Mouse (Mus musculus) left cerebral cortex, postnatal 36 days (tissue): ENCODE results near the gene Med4. TPM values are rescaled to one million over a fixed set of nuclear protein-coding genes. Genes with fewer than 3 reads are reported as not detected.

Experiments used
- DNase-seq, 2 experiments: peaks; one replicate each; pipeline ENCODE4 v3.0.0; 2021 to 2022; ENCODE audit warnings: low spot score in 2 of 2, mixed read lengths in 1 of 2
- intact Hi-C: fragments of 180-260 bp; cut with DNase I; formaldehyde crosslinking; loops from one replicate; pipeline ENCODE4 v1.15.1; 2025
- total RNA-seq, 2 experiments: library from RNA; stranded (reverse); gene quantifications; 2 replicates each; pipeline ENCODE4 v1.2.3; 2021

Med4 gene
- 10 to 100 TPM; 28.4 to 28.7 TPM for total RNA-seq

- peak; percentile 94 for DNase-seq
- intact Hi-C loops: loop anchor here (10.0 kb wide), 1 partner anchor 125 kb away; the partner anchor contains the start of gene Itm2b
Measured at GRCm38 (mm10) chr14:73509765-73510423, at the start of gene Med4. Med4 (plus strand) TSS chr14:73510025.

- DNase-seq: no peak
Measured at GRCm38 (mm10) chr14:73460514-73461134, 49.2 kb upstream of the Med4 start.

GRCm38 (mm10) chr14:73462211-73462610 lies 47.6 kb upstream of the Med4 start:
- DNase-seq: no peak
- intact Hi-C loops: no loop called here

More at GRCm38 (mm10) chr14:73460514-73461134, 49.2 kb upstream of the Med4 start:
- intact Hi-C loops: no loop called here

- DNase-seq: no peak
- intact Hi-C loops: no loop called here
Measured at GRCm38 (mm10) chr14:73467697-73468096, 42.1 kb upstream of the Med4 start.

- intact Hi-C loops: no loop called here
Measured at GRCm38 (mm10) chr14:73469506-73469905, 40.3 kb upstream of the Med4 start.

GRCm38 (mm10) chr14:73470593-73470992 lies 39.2 kb upstream of the Med4 start:
- intact Hi-C loops: loop anchor here (5.0 to 10.0 kb wide), 2 partner anchors 143 to 356 kb away; partner anchors contain the start of gene Rb1
- DNase-seq: peak in 1 of 2 experiments; percentile 21

More at GRCm38 (mm10) chr14:73469506-73469905, 40.3 kb upstream of the Med4 start:
- peak; percentile 69 to 82 for DNase-seq

GRCm38 (mm10) chr14:73472205-73472604 lies 37.6 kb upstream of the Med4 start:
- intact Hi-C loops: loop anchor here (5.0 to 10.0 kb wide), 2 partner anchors 145 to 357 kb away; partner anchors contain the start of gene Rb1
- DNase-seq: no peak

GRCm38 (mm10) chr14:73473670-73474460 lies 36.0 kb upstream of the Med4 start:
- no peak for DNase-seq
- intact Hi-C loops: loop anchor here (2.0 to 10.0 kb wide), 3 partner anchors 89 to 359 kb away; partner anchors contain the start of genes Itm2b and Rb1

- intact Hi-C loops: loop anchor here (2.0 to 10.0 kb wide), 3 partner anchors 90 to 360 kb away; partner anchors contain the start of genes Itm2b and Rb1
- DNase-seq: peak; percentile 19 to 45
Measured at GRCm38 (mm10) chr14:73474636-73475093, 35.2 kb upstream of the Med4 start.

GRCm38 (mm10) chr14:73475506-73475905 lies 34.3 kb upstream of the Med4 start:
- intact Hi-C loops: loop anchor here (2.0 to 10.0 kb wide), 2 partner anchors 91 to 361 kb away; partner anchors contain the start of gene Itm2b
- DNase-seq: no peak

GRCm38 (mm10) chr14:73476361-73476934 lies 33.4 kb upstream of the Med4 start:
- no peak for DNase-seq

GRCm38 (mm10) chr14:73477077-73477476 lies 32.7 kb upstream of the Med4 start:
- intact Hi-C loops: loop anchor here (10.0 kb wide), 1 partner anchor 362 kb away; no protein-coding TSS in a partner anchor
- DNase-seq: no peak

More at GRCm38 (mm10) chr14:73476361-73476934, 33.4 kb upstream of the Med4 start:
- intact Hi-C loops: loop anchor here (10.0 kb wide), 1 partner anchor 362 kb away; no protein-coding TSS in a partner anchor

- intact Hi-C loops: loop anchor here (10.0 kb wide), 1 partner anchor 364 kb away; no protein-coding TSS in a partner anchor
- DNase-seq: no peak
Measured at GRCm38 (mm10) chr14:73478321-73478720, 31.5 kb upstream of the Med4 start.

- intact Hi-C loops: loop anchor here (10.0 kb wide), 1 partner anchor 365 kb away; no protein-coding TSS in a partner anchor
- no peak for DNase-seq
Measured at GRCm38 (mm10) chr14:73479771-73480170, 30.1 kb upstream of the Med4 start.

GRCm38 (mm10) chr14:73483516-73484229 lies 26.2 kb upstream of the Med4 start:
- intact Hi-C loops: no loop called here

GRCm38 (mm10) chr14:73484366-73485110 lies 25.3 kb upstream of the Med4 start:
- intact Hi-C loops: no loop called here
- DNase-seq: no peak

More at GRCm38 (mm10) chr14:73483516-73484229, 26.2 kb upstream of the Med4 start:
- no peak for DNase-seq

GRCm38 (mm10) chr14:73486641-73487040 lies 23.2 kb upstream of the Med4 start:
- no peak for DNase-seq
- intact Hi-C loops: no loop called here

- DNase-seq: no peak
- intact Hi-C loops: no loop called here
Measured at GRCm38 (mm10) chr14:73493356-73493755, 16.5 kb upstream of the Med4 start.
